In the genomic region with DNA sequence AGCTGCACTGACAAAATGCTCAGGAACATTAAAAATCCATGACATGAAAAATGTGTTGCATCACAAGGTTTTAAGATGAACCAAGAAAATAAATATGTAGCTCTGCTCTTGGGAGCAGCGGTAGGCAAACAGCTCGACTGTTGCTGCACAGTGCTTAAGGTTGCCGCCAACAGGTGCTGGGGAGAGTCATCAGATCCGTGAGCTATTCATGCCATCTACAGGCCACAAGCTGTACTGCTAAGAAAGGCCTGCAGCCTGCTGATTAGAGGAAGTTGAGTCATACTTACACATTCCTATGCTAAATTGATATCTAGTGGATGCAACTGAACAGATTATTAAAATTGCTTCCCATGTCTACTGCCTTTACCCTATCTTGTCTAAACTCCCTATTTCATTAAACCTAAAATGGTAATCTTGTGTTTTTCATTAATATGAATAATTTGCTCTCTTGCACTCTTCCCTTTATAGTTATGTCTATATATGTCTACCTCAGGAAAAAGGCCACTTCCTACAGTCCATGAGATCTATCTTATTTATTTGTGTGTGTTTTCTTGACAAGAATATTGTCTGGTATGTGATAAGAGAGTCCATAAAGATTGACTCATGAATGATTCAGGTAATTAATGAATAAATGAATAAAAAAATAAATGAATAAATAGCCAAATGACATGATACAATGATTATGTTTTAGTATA, we compare ENCODE assay signal across 8 mouse cellular contexts.
DNase-seq lines count a peak whose midpoint lies in the region; ATAC-seq and TF ChIP-seq lines count a peak whose summit lies in the region.
"Had no signal": no experiment of that assay in that cellular context is flagged by ENCODE, and none has a peak within 500 bp of the region (broad histone marks: within the 10 kb centered on the region; RNA-seq: fewer than 3 reads in every experiment).

No protein-coding gene starts in this region.

- no peak for TF ChIP-seq EP300 in lung, postnatal 0 days (IDR thresholded peaks at IDR 0.05)

- no peak overlapping the region for H3K9ac ChIP-seq in hindbrain, embryonic 12.5 days
- no peak overlapping the region for H3K9ac ChIP-seq in lung, postnatal 0 days (replicated peaks; ENCODE audit: low read depth)
- H3K9ac ChIP-seq: limb, embryonic 15.5 days had no signal

- peak; percentile 2 for DNase-seq in MEL-GATA-1-ER (ENCODE audit: extremely low read depth, low read depth)
- DNase-seq in fibroblast of lung, adult 2 months (ENCODE audit: low read depth), result peak; percentile 12
- peak; percentile 45 for DNase-seq in layer of hippocampus, adult 9-10 months (ENCODE audit: low spot score)
- peak; percentile 59 for DNase-seq in lung, postnatal 0 days (ENCODE audit: low spot score)
- DNase-seq in right cerebral cortex, adult 2 months (ENCODE audit: low spot score in 2 of 2), result peak; percentile 83 to 88

- TF ChIP-seq CTCF in bone marrow macrophage, adult 2 months (IDR thresholded peaks at IDR 0.05; ENCODE audit: low read depth, low read length), result peak; percentile 53
- peak; percentile 77 for TF ChIP-seq CTCF in lung, postnatal 0 days (IDR thresholded peaks at IDR 0.05)

- no peak overlapping the region for H3K4me2 ChIP-seq in hindbrain, embryonic 12.5 days (replicated peaks)
- no peak overlapping the region for H3K4me2 ChIP-seq in lung, postnatal 0 days (replicated peaks; ENCODE audit: low read depth, low read length)
- H3K4me2 ChIP-seq: limb, embryonic 15.5 days had no signal

- TF ChIP-seq POLR2A in bone marrow macrophage, adult 2 months (IDR thresholded peaks at IDR 0.05; ENCODE audit: borderline replicate concordance, low read depth, low read length), result no peak

- peak; percentile 87 for ATAC-seq in hindbrain, embryonic 12.5 days (ENCODE audit: low FRiP score)
- ATAC-seq in lung, postnatal 0 days, result peak; percentile 60

- 6% methylated on average over 4 of the region's 4 CpGs for WGBS in hindbrain, embryonic 12.5 days
- whole genome bisulfite sequencing in lung, postnatal 0 days, result 2% methylated on average over 4 of the region's 4 CpGs

- no peaks in the 10 kb centered on the region for H3K27me3 ChIP-seq in hindbrain, embryonic 12.5 days
- no peaks in the 10 kb centered on the region for H3K27me3 ChIP-seq in lung, postnatal 0 days (replicated peaks; ENCODE audit: insufficient read depth, low read length)
- H3K27me3 ChIP-seq: limb, embryonic 15.5 days had no signal

- no peaks in the 10 kb centered on the region for H3K4me1 ChIP-seq in bone marrow macrophage, adult 2 months (ENCODE audit: control insufficient read depth, insufficient read depth, low read length)
- H3K4me1 ChIP-seq in hindbrain, embryonic 12.5 days, result no peaks in the 10 kb centered on the region
- H3K4me1 ChIP-seq in lung, postnatal 0 days (ENCODE audit: insufficient read depth, low read depth, low read length), result no peaks in the 10 kb centered on the region
- H3K4me1 ChIP-seq: limb, embryonic 15.5 days had no signal

- H3K27ac ChIP-seq in bone marrow macrophage, adult 2 months (ENCODE audit: insufficient read depth, low read depth, low read length), result no peak overlapping the region
- H3K27ac ChIP-seq in hindbrain, embryonic 12.5 days, result no peak overlapping the region
- H3K27ac ChIP-seq in lung, postnatal 0 days (ENCODE audit: low read length), result no peak overlapping the region
- H3K27ac ChIP-seq: limb, embryonic 15.5 days had no signal

- no peaks in the 10 kb centered on the region for H3K36me3 ChIP-seq in hindbrain, embryonic 12.5 days
- H3K36me3 ChIP-seq in lung, postnatal 0 days (ENCODE audit: insufficient read depth, low read length), result no peaks in the 10 kb centered on the region
- H3K36me3 ChIP-seq: limb, embryonic 15.5 days had no signal

- no peak overlapping the region for H3K4me3 ChIP-seq in bone marrow macrophage, adult 2 months (ENCODE audit: insufficient read depth, low read length)
- H3K4me3 ChIP-seq in hindbrain, embryonic 12.5 days, result no peak overlapping the region
- H3K4me3 ChIP-seq in lung, postnatal 0 days (ENCODE audit: low read depth, low read length), result no peak overlapping the region
- H3K4me3 ChIP-seq: limb, embryonic 15.5 days had no signal

- no peaks in the 10 kb centered on the region for H3K9me3 ChIP-seq in hindbrain, embryonic 12.5 days (replicated peaks)
- H3K9me3 ChIP-seq in lung, postnatal 0 days (ENCODE audit: low read length), result no peaks in the 10 kb centered on the region
- H3K9me3 ChIP-seq: limb, embryonic 15.5 days had no signal

Comparison
In these comparisons a context has a peak if more than half of its experiments do, and no peak if none do; other contexts are left out.
1. DNase-seq: peak in every context shown above with its lines; median percentile 86 in right cerebral cortex, adult 2 months; 59 in lung, postnatal 0 days; 45 in layer of hippocampus, adult 9-10 months; 12 in fibroblast of lung, adult 2 months; 2 in MEL-GATA-1-ER.